In genomic region chr5:137751988-137752387, GRCm38 (mm10) we compare ENCODE assay signal across 23 mouse cellular contexts. TPM values are rescaled to one million over a fixed set of nuclear protein-coding genes. Genes with fewer than 3 reads are reported as not detected.
DNase-seq lines count a peak whose midpoint lies in the region; ATAC-seq and TF ChIP-seq lines count a peak whose summit lies in the region.
"Had no signal": no experiment of that assay in that cellular context is flagged by ENCODE, and none has a peak within 500 bp of the region (broad histone marks: within the 10 kb centered on the region; RNA-seq: fewer than 3 reads in every experiment).

No protein-coding gene starts in this region.

- peaks cover 16% of the 10 kb centered on the region for H3K4me1 ChIP-seq in heart, adult 2 months (ENCODE audit: control insufficient read depth, insufficient read depth, low read length)
- H3K4me1 ChIP-seq in heart, embryonic 14.5 days (ENCODE audit: control insufficient read depth in 2 of 2, insufficient read depth in 2 of 2, low read length in 2 of 2): peaks cover 38 to 71% of the 10 kb centered on the region in 2 experiments
- peaks cover 60% of the 10 kb centered on the region for H3K4me1 ChIP-seq in heart, embryonic 11.5 days (ENCODE audit: control insufficient read depth, insufficient read depth, low read length)
- peaks cover 66% of the 10 kb centered on the region for H3K4me1 ChIP-seq in liver, embryonic 12.5 days
- peaks cover 22% of the 10 kb centered on the region for H3K4me1 ChIP-seq in liver, postnatal 0 days (ENCODE audit: insufficient read depth)
- H3K4me1 ChIP-seq in hindbrain, embryonic 13.5 days (replicated peaks): peaks cover 29% of the 10 kb centered on the region

- H3K27me3 ChIP-seq in heart, adult 2 months (ENCODE audit: control insufficient read depth, insufficient read depth, low read length): no peaks in the 10 kb centered on the region
- H3K27me3 ChIP-seq in heart, embryonic 14.5 days (ENCODE audit: control insufficient read depth, insufficient read depth, low read length): no peaks in the 10 kb centered on the region
- H3K27me3 ChIP-seq in heart, embryonic 11.5 days (ENCODE audit: control insufficient read depth, insufficient read depth, low read length): no peaks in the 10 kb centered on the region
- H3K27me3 ChIP-seq in liver, embryonic 12.5 days (replicated peaks): no peaks in the 10 kb centered on the region
- no peaks in the 10 kb centered on the region for H3K27me3 ChIP-seq in liver, postnatal 0 days (ENCODE audit: insufficient read depth, low read length)
- H3K27me3 ChIP-seq in hindbrain, embryonic 13.5 days: no peaks in the 10 kb centered on the region
- H3K27me3 ChIP-seq: CH12.LX; embryonic facial prominence, embryonic 15.5 days; hindbrain, embryonic 15.5 days; kidney, embryonic 15.5 days had no signal

- 81% methylated on average over 6 of the region's 6 CpGs for WGBS in heart, adult 2 months
- 87% methylated on average over 6 of the region's 6 CpGs for WGBS in heart, embryonic 14.5 days
- WGBS in heart, embryonic 11.5 days (ENCODE audit: insufficient replicate concordance): 88% methylated on average over 6 of the region's 6 CpGs
- WGBS in liver, embryonic 12.5 days (ENCODE audit: insufficient replicate concordance): 72% methylated on average over 6 of the region's 6 CpGs
- WGBS in liver, postnatal 0 days (ENCODE audit: insufficient replicate concordance): 92% methylated on average over 6 of the region's 6 CpGs
- WGBS in hindbrain, embryonic 13.5 days: 94% methylated on average over 6 of the region's 6 CpGs

- no peak overlapping the region for H3K9ac ChIP-seq in heart, adult 2 months (ENCODE audit: low read depth, low read length)
- peak overlapping the region; percentile 48; the same call in 1 of the 2 replicates for H3K9ac ChIP-seq in heart, embryonic 14.5 days (ENCODE audit: low read length)
- H3K9ac ChIP-seq in heart, embryonic 11.5 days (ENCODE audit: low read depth, low read length): no peak overlapping the region
- H3K9ac ChIP-seq in liver, embryonic 12.5 days: no peak overlapping the region
- no peak overlapping the region for H3K9ac ChIP-seq in liver, postnatal 0 days (replicated peaks)
- no peak overlapping the region for H3K9ac ChIP-seq in hindbrain, embryonic 13.5 days
- H3K9ac ChIP-seq: embryonic facial prominence, embryonic 15.5 days; hindbrain, embryonic 15.5 days; kidney, embryonic 15.5 days had no signal

- no peak for TF ChIP-seq EP300 in heart, adult 2 months (IDR thresholded peaks at IDR 0.05; ENCODE audit: insufficient read depth, low read depth, low read length)
- no peak for TF ChIP-seq EP300 in liver, postnatal 0 days (IDR thresholded peaks at IDR 0.05; ENCODE audit: low read depth)

- intact Hi-C loops in heart, adult 2 months (cut with DNase I): no loop called here

- H3K27ac ChIP-seq in heart, adult 2 months: peak overlapping the region; percentile 88
- peak overlapping the region in 1 of 2 experiments; percentile 86; a peak in 2 of 4 replicates for H3K27ac ChIP-seq in heart, embryonic 14.5 days (replicated peaks in 1 of 2; ENCODE audit: control insufficient read depth in 1 of 2, insufficient read depth in 1 of 2, low read depth in 2 of 2, low read length in 2 of 2)
- no peak overlapping the region for H3K27ac ChIP-seq in heart, embryonic 11.5 days (ENCODE audit: low read depth, low read length)
- H3K27ac ChIP-seq in liver, embryonic 12.5 days: 0 out of 2 replicates have a peak overlapping the region, but pooled peaks have one; percentile 3
- H3K27ac ChIP-seq in liver, postnatal 0 days (ENCODE audit: low read depth): no peak overlapping the region
- no peak overlapping the region for H3K27ac ChIP-seq in hindbrain, embryonic 13.5 days
- H3K27ac ChIP-seq: embryonic facial prominence, embryonic 15.5 days; forebrain, embryonic 10.5 days; hindbrain, embryonic 10.5 days; hindbrain, embryonic 15.5 days; kidney, embryonic 15.5 days had no signal

- ATAC-seq in heart, embryonic 14.5 days (ENCODE audit: insufficient number of reproducible peaks, insufficient read depth, low FRiP score, low read depth): no peak
- no peak for ATAC-seq in heart, embryonic 11.5 days (replicated peaks; ENCODE audit: insufficient number of reproducible peaks, low FRiP score, low TSS enrichment)
- ATAC-seq in liver, embryonic 12.5 days: no peak
- no peak for ATAC-seq in liver, postnatal 0 days
- no peak for ATAC-seq in hindbrain, embryonic 13.5 days (ENCODE audit: low FRiP score)
- ATAC-seq: forebrain, embryonic 14.5 days; intestine, embryonic 16.5 days had no signal

- H3K36me3 ChIP-seq in heart, adult 2 months (ENCODE audit: control insufficient read depth, insufficient read depth, low read length): peaks cover 18% of the 10 kb centered on the region; the same call in 1 of the 2 replicates
- H3K36me3 ChIP-seq in heart, embryonic 14.5 days (ENCODE audit: control insufficient read depth, insufficient read depth, low read length): peaks cover 62% of the 10 kb centered on the region
- H3K36me3 ChIP-seq in heart, embryonic 11.5 days (ENCODE audit: control insufficient read depth, insufficient read depth, low read length): peaks cover 22% of the 10 kb centered on the region
- H3K36me3 ChIP-seq in liver, embryonic 12.5 days: peaks cover 76% of the 10 kb centered on the region
- H3K36me3 ChIP-seq in liver, postnatal 0 days (replicated peaks; ENCODE audit: insufficient read depth, low read length): peaks cover 53% of the 10 kb centered on the region
- peaks cover 39% of the 10 kb centered on the region for H3K36me3 ChIP-seq in hindbrain, embryonic 13.5 days

- peak overlapping the region; percentile 1; the same call in 1 of the 2 replicates for H3K4me2 ChIP-seq in heart, embryonic 14.5 days (ENCODE audit: low read length)
- no peak overlapping the region for H3K4me2 ChIP-seq in heart, embryonic 11.5 days
- H3K4me2 ChIP-seq in liver, embryonic 12.5 days: no peak overlapping the region
- no peak overlapping the region for H3K4me2 ChIP-seq in liver, postnatal 0 days (ENCODE audit: low read depth, low read length)
- no peak overlapping the region for H3K4me2 ChIP-seq in hindbrain, embryonic 13.5 days
- H3K4me2 ChIP-seq: embryonic facial prominence, embryonic 15.5 days; hindbrain, embryonic 15.5 days; kidney, embryonic 15.5 days had no signal

- no peak for TF ChIP-seq CTCF in heart, adult 2 months (IDR thresholded peaks at IDR 0.05)
- TF ChIP-seq CTCF in liver, postnatal 0 days (IDR thresholded peaks at IDR 0.05; ENCODE audit: low read depth): no peak

- no peak for DNase-seq in heart, adult 2 months
- DNase-seq in heart, adult 18-20 months: no peak
- no peak for DNase-seq in liver, postnatal 0 days
- DNase-seq: adrenal gland, adult 8-10 months; adrenal gland, postnatal 36 days; cerebellum, adult 2 months; cerebellum, postnatal 10 days; embryo, embryonic 11 days; gastrocnemius, postnatal 36 days; kidney, adult 2 months had no signal

- no peak overlapping the region for H3K4me3 ChIP-seq in heart, adult 2 months
- no peak overlapping the region for H3K4me3 ChIP-seq in heart, embryonic 14.5 days (ENCODE audit: control insufficient read depth in 1 of 2, insufficient read depth in 1 of 2, low read depth in 1 of 2, low read length in 2 of 2)
- no peak overlapping the region for H3K4me3 ChIP-seq in heart, embryonic 11.5 days (ENCODE audit: low read depth, low read length)
- H3K4me3 ChIP-seq in liver, embryonic 12.5 days: no peak overlapping the region
- no peak overlapping the region for H3K4me3 ChIP-seq in liver, postnatal 0 days (ENCODE audit: low read depth, low read length)
- no peak overlapping the region for H3K4me3 ChIP-seq in hindbrain, embryonic 13.5 days
- H3K4me3 ChIP-seq: embryonic facial prominence, embryonic 15.5 days; erythroblast, embryonic 14.5 days; forebrain, embryonic 10.5 days; hindbrain, embryonic 10.5 days; hindbrain, embryonic 15.5 days; kidney, embryonic 15.5 days had no signal

- no peaks in the 10 kb centered on the region for H3K79me2 ChIP-seq in heart, adult 2 months (replicated peaks; ENCODE audit: control insufficient read depth, insufficient read depth, low read length)

- H3K9me3 ChIP-seq in heart, embryonic 14.5 days (ENCODE audit: control insufficient read depth, low read length): no peaks in the 10 kb centered on the region
- no peaks in the 10 kb centered on the region for H3K9me3 ChIP-seq in heart, embryonic 11.5 days (replicated peaks; ENCODE audit: control insufficient read depth, low read length)
- H3K9me3 ChIP-seq in liver, embryonic 12.5 days (replicated peaks): no peaks in the 10 kb centered on the region
- H3K9me3 ChIP-seq in liver, postnatal 0 days (ENCODE audit: low read length): no peaks in the 10 kb centered on the region
- H3K9me3 ChIP-seq in hindbrain, embryonic 13.5 days: no peaks in the 10 kb centered on the region
- H3K9me3 ChIP-seq: embryonic facial prominence, embryonic 15.5 days; forebrain, embryonic 10.5 days; hindbrain, embryonic 10.5 days; hindbrain, embryonic 15.5 days; kidney, embryonic 15.5 days had no signal

- no peak for TF ChIP-seq POLR2A in heart, adult 2 months (IDR thresholded peaks at IDR 0.05; ENCODE audit: insufficient read depth, low read depth, low read length)

RNA-seq across cellular contexts. Expression of gene Tsc22d4, which starts 6.5 kb away (rescaled TPM):
- 100 to 1,000 TPM; 254 to 258 TPM for total RNA-seq in heart, adult 2 months (2021)
- 223 and 251 TPM in 2 replicates for polyA plus RNA-seq in heart, adult 2 months (2012; rRNA removed)
- total RNA-seq in heart, adult 18-20 months (2021): 100 to 1,000 TPM; 240 to 253 TPM
- polyA plus RNA-seq in heart, embryonic 14.5 days (2014; fragmentation: Nextera tagmentation; extraction: Ambion mirVana): 144 and 147 TPM in 2 replicates
- polyA plus RNA-seq in heart, embryonic 11.5 days (2014; fragmentation: Nextera tagmentation; extraction: Ambion mirVana): 139 and 147 TPM in 2 replicates
- 96.0 and 99.2 TPM in 2 replicates for polyA plus RNA-seq in liver, embryonic 12.5 days (2016; fragmentation: Nextera tagmentation; extraction: Ambion mirVana)
- 65.3 and 65.9 TPM in 2 replicates for polyA plus RNA-seq in liver, postnatal 0 days (2015; fragmentation: Nextera tagmentation; extraction: Ambion mirVana)
- polyA plus RNA-seq in hindbrain, embryonic 13.5 days (2015; fragmentation: Nextera tagmentation; extraction: Ambion mirVana): 61.1 and 62.5 TPM in 2 replicates

RNA-seq across cellular contexts. Expression of gene Nyap1, which starts 10.6 kb away (rescaled TPM):
- total RNA-seq in heart, adult 2 months (2021): 1 to 10 TPM in 1 of 2 experiments, under 1 TPM in 1; 0.94 to 1.2 TPM
- polyA plus RNA-seq in heart, adult 2 months (2012; rRNA removed): 1.6 and 1.7 TPM in 2 replicates
- 1 to 10 TPM in 1 of 2 experiments, under 1 TPM in 1; 0.79 to 1.1 TPM for total RNA-seq in heart, adult 18-20 months (2021)
- polyA plus RNA-seq in heart, embryonic 14.5 days (2014; fragmentation: Nextera tagmentation; extraction: Ambion mirVana): 0.57 and 1.00 TPM in 2 replicates
- 0.47 and 1.0 TPM in 2 replicates for polyA plus RNA-seq in heart, embryonic 11.5 days (2014; fragmentation: Nextera tagmentation; extraction: Ambion mirVana)
- 0.33 and 0.38 TPM in 2 replicates for polyA plus RNA-seq in liver, embryonic 12.5 days (2016; fragmentation: Nextera tagmentation; extraction: Ambion mirVana)
- 0.11 and 0.18 TPM in 2 replicates for polyA plus RNA-seq in liver, postnatal 0 days (2015; fragmentation: Nextera tagmentation; extraction: Ambion mirVana)
- polyA plus RNA-seq in hindbrain, embryonic 13.5 days (2015; fragmentation: Nextera tagmentation; extraction: Ambion mirVana): 32.9 and 34.1 TPM in 2 replicates

RNA-seq across cellular contexts. Expression of gene Ppp1r35, which starts 26.7 kb away (rescaled TPM):
- total RNA-seq in heart, adult 2 months (2021): 10 to 100 TPM in 1 of 2 experiments, 1 to 10 TPM in 1; 7.4 to 10.8 TPM
- polyA plus RNA-seq in heart, adult 2 months (2012; rRNA removed): 6.8 and 12.0 TPM in 2 replicates
- total RNA-seq in heart, adult 18-20 months (2021): 10 to 100 TPM in 1 of 2 experiments, 1 to 10 TPM in 1; 9.9 to 12.0 TPM
- polyA plus RNA-seq in heart, embryonic 14.5 days (2014; fragmentation: Nextera tagmentation; extraction: Ambion mirVana): 29.8 and 36.7 TPM in 2 replicates
- 29.9 and 35.3 TPM in 2 replicates for polyA plus RNA-seq in heart, embryonic 11.5 days (2014; fragmentation: Nextera tagmentation; extraction: Ambion mirVana)
- polyA plus RNA-seq in liver, embryonic 12.5 days (2016; fragmentation: Nextera tagmentation; extraction: Ambion mirVana): 38.6 and 39.2 TPM in 2 replicates
- 13.4 and 18.1 TPM in 2 replicates for polyA plus RNA-seq in liver, postnatal 0 days (2015; fragmentation: Nextera tagmentation; extraction: Ambion mirVana)
- 40.6 and 44.1 TPM in 2 replicates for polyA plus RNA-seq in hindbrain, embryonic 13.5 days (2015; fragmentation: Nextera tagmentation; extraction: Ambion mirVana)

RNA-seq across cellular contexts. Expression of gene Mepce, which starts 35.5 kb away (rescaled TPM):
- 10 to 100 TPM; 21.3 to 26.0 TPM for total RNA-seq in heart, adult 2 months (2021)
- polyA plus RNA-seq in heart, adult 2 months (2012; rRNA removed): 24.1 and 31.5 TPM in 2 replicates
- 10 to 100 TPM; 24.2 to 28.7 TPM for total RNA-seq in heart, adult 18-20 months (2021)
- 7.9 and 9.2 TPM in 2 replicates for polyA plus RNA-seq in heart, embryonic 14.5 days (2014; fragmentation: Nextera tagmentation; extraction: Ambion mirVana)
- polyA plus RNA-seq in heart, embryonic 11.5 days (2014; fragmentation: Nextera tagmentation; extraction: Ambion mirVana): 7.4 and 9.2 TPM in 2 replicates
- polyA plus RNA-seq in liver, embryonic 12.5 days (2016; fragmentation: Nextera tagmentation; extraction: Ambion mirVana): 9.0 and 9.2 TPM in 2 replicates
- polyA plus RNA-seq in liver, postnatal 0 days (2015; fragmentation: Nextera tagmentation; extraction: Ambion mirVana): 4.7 and 5.0 TPM in 2 replicates
- 10.7 and 11.1 TPM in 2 replicates for polyA plus RNA-seq in hindbrain, embryonic 13.5 days (2015; fragmentation: Nextera tagmentation; extraction: Ambion mirVana)

RNA-seq across cellular contexts. Expression of gene Zcwpw1, which starts 35.6 kb away (rescaled TPM):
- total RNA-seq in heart, adult 2 months (2021): under 1 TPM; 0.44 to 0.52 TPM
- 0.39 and 0.50 TPM in 2 replicates for polyA plus RNA-seq in heart, adult 2 months (2012; rRNA removed)
- total RNA-seq in heart, adult 18-20 months (2021): under 1 TPM; 0.22 to 0.72 TPM
- 7.3 and 7.6 TPM in 2 replicates for polyA plus RNA-seq in heart, embryonic 14.5 days (2014; fragmentation: Nextera tagmentation; extraction: Ambion mirVana)
- polyA plus RNA-seq in heart, embryonic 11.5 days (2014; fragmentation: Nextera tagmentation; extraction: Ambion mirVana): 12.4 and 13.7 TPM in 2 replicates
- 6.9 and 7.5 TPM in 2 replicates for polyA plus RNA-seq in liver, embryonic 12.5 days (2016; fragmentation: Nextera tagmentation; extraction: Ambion mirVana)
- polyA plus RNA-seq in liver, postnatal 0 days (2015; fragmentation: Nextera tagmentation; extraction: Ambion mirVana): 1.5 and 1.9 TPM in 2 replicates
- polyA plus RNA-seq in hindbrain, embryonic 13.5 days (2015; fragmentation: Nextera tagmentation; extraction: Ambion mirVana): 10.6 and 12.3 TPM in 2 replicates

Comparison
In these comparisons a context has a peak if more than half of its experiments do, and no peak if none do; other contexts are left out.
1. H3K27ac ChIP-seq: peak in heart, adult 2 months (single experiment) and liver, embryonic 12.5 days (single experiment); none in heart, embryonic 11.5 days (single experiment), liver, postnatal 0 days (single experiment) and hindbrain, embryonic 13.5 days (single experiment).
2. RNA of gene Nyap1, which starts 10.6 kb away (polyA plus RNA-seq): 32.9 to 34.1 TPM in hindbrain, embryonic 13.5 days; 1.6 to 1.7 TPM in heart, adult 2 months, 0.57 to 1.00 TPM in heart, embryonic 14.5 days, 0.47 to 1.0 TPM in heart, embryonic 11.5 days, 0.33 to 0.38 TPM in liver, embryonic 12.5 days and 0.11 to 0.18 TPM in liver, postnatal 0 days; every median in the first group is over 10 times any median in the second.